Mouse (Mus musculus): ENCODE measurements around the gene Slc45a3.

DNA sequence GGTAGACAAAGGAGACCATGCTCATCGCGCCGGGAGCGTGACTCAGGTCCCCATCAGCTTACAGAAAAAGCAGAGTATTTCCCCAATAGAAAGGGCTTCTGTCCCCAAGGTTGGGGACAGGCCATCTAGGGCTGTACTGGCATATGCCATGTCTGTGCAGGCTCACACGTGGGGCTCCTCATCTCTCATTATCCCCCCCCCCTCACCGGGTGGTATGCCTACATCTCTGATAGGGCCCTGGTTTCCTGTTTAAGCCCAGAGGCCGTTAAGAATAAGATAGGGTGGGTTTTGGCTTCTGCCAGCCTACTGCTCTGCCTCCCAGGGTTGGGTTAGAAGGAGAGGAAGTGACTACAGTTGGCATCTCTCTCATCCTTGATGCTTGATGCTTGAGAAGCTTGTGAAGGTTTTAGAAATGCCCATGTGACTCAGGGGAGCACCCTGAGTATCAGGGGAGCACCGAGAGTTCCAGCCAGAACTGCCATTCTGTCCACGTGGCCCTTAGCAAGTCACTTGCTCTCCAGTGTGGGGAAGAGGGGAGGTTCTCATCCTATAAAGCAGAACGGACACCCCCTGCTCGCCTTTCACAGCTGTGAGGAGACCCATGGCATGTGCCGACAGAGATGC, 8.4 kb upstream of the Slc45a3 start:
- TF ChIP-seq SIN3A (IDR thresholded peaks at IDR 0.05; ENCODE audit: low read length) = peak; percentile 77
- TF ChIP-seq MAX (IDR thresholded peaks at IDR 0.05; ENCODE audit: low read length) = peak; percentile 60; the same call in 1 of the 2 replicates
- TF ChIP-seq GATA1 (IDR thresholded peaks at IDR 0.05; ENCODE audit: low read depth, low read length) = peak; percentile 66; the same call in 1 of the 2 replicates
- no peak for TF ChIP-seq CTCF (IDR thresholded peaks at IDR 0.05 in 2 of 3, conservative IDR thresholded peaks at IDR 0.05 in 1 of 3; ENCODE audit: control insufficient read depth in 1 of 3, insufficient read depth in 1 of 3, low read depth in 2 of 3, low read length in 3 of 3, poor library complexity in 1 of 3, severe bottlenecking in 1 of 3)
- TF ChIP-seq UBTF (IDR thresholded peaks at IDR 0.05; ENCODE audit: borderline replicate concordance, insufficient read depth, low read depth, low read length) = no peak
- TF ChIP-seq POLR2A (IDR thresholded peaks at IDR 0.05; ENCODE audit: control insufficient read depth in 1 of 2, insufficient read depth in 1 of 2, low read depth in 1 of 2, low read length in 2 of 2, poor library complexity in 1 of 2) = peak; percentile 42 to 56; a peak in 3 of 4 replicates
- 0 out of 2 replicates have a peak, but pooled peaks have one; percentile 3 for TF ChIP-seq ELF1 (IDR thresholded peaks at IDR 0.05; ENCODE audit: low read depth, low read length)
- TF ChIP-seq USF2 (IDR thresholded peaks at IDR 0.05; ENCODE audit: borderline replicate concordance in 1 of 2, insufficient read depth in 1 of 2, low read depth in 1 of 2, low read length in 2 of 2) = peak in 1 of 2 experiments; percentile 56; a peak in 1 of 4 replicates
- TF ChIP-seq TCF12 (IDR thresholded peaks at IDR 0.05; ENCODE audit: low read depth, low read length) = peak; percentile 84
